Mouse (Mus musculus): ENCODE measurements around the gene 2010111I01Rik.

Gene 2010111I01Rik

DNA sequence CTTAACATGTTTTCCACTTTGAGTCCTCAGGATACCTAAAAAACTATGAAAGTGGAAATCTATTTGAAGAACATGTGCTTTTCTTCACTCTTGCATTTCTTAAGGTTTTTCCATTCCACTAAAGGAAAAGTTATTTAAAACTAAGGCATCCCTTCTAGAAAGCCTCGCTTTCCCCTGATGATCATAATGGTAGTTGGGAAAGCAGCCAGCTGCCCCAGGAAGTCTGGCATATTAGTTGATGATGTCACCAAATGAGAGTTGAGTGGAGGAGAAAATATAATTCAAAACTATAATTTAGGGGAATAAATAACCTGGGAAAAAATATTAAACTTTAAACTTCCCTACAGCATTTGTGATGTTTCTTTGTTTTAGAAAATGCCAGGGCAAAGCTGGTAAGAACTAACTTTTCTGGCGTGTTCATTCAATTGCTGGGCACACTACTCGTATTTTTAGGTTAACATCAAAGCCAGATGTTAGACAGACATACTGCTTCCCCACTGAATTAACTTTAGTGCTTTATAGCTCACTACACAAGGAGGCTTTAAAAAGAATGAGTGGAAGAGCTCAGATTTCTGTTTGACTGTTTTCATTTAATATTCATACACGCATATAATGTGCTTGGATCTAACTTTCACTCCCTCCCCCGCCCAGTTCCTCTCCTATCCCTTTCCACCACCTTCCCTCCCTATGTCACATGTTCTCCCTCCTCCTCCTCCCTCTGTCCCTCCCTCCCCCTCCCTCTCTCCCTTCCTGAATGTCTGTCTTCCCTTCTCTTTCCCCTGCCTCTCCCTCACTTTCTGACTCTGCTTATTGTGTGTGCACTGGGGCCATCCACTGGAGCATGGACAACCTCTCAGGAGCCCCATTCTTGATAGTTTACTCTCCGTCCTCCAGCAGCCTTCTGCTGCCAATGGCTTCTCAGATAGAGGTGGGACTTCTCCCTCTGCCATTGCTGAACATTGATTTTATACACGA lies 58.8 kb downstream of the 2010111I01Rik start:
- no peak for DNase-seq (ENCODE audit: low read depth)

DNA sequence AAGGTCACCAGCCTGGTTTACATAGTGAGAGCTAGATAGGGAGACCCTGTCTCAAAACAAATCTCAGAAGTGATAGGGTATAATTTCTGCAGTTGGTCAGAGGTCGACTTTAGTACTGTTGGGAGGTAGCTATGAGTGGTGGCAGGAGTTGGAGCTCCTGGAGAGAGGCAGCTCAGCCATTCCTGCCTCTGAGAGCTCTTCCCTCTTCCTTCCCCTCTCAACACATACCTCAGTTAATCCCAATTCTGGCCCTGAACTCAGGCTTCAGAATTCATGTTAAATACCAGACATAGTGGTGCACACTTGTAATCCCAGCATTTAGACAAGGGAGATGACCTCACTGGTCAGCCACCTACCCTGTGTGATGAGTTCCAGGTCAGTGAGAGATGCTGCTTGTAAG lies 65.3 kb downstream of the 2010111I01Rik start:
- no peak for DNase-seq (ENCODE audit: low read depth)

DNA sequence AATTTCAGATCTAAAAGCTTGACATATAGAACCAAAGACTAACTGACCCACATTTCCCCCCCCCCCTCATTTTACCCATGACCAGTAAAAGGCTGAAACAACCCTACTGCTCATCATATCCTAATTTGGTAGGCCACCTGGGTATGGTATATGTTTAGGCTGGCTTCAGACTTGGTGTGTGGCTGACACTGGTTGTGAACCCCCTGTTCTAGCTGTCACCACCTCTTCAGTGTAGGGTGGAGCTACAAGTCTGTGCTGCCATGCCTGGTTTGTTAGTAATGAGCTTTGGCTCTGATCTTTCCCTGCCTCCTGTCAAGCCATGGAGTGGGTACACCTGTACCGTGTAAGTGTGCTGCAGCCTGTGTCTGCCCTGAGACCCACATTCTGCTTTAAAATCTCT lies 66.6 kb downstream of the 2010111I01Rik start:
- DNase-seq (ENCODE audit: low read depth): no peak

DNA sequence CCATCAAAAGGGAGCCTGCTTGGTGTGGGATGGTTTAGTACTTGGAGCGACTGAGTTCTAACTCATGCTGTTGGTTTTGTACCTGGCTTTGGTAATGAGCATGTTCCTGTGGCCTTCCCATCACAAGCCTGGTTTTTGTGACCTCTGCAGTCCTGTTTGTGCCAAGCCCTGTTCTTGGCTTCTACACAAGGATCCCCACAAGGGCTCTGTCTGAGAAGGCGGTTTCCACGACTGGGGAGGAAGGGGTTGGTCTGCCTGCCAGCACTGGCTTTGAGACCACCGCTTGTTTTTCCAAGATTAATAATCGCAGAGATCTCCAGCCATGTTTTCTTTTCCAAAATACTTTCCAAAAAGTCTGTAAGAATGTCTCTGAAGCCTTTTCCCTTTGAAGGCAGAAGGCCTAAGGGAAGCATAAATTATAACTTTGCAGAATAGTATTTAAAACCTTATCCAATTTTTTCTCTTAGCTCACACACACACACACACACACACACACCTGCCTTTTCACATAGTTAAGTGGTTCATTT lies 67.7 kb downstream of the 2010111I01Rik start:
- DNase-seq (ENCODE audit: low read depth): no peak

DNA sequence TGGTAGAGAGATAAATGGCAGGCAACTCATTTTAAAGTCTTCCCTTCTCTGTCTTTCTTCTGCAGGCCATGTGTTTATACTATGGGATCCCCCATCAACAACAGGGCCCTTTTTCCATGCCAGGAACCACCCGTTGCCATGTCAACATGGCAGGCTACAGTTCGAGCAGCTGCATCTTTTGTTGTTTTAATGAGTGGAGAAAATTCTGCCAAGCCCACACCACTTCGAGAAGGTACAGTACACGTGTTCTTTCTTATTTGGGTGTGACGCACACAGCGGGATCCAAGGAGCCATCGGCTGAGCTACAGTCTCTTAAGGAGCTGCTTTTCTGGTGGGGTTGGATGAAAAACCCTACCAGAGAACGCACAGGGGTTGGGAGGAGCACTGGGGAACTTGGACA lies 68.3 kb downstream of the 2010111I01Rik start:
- DNase-seq (ENCODE audit: low read depth): no peak

DNA sequence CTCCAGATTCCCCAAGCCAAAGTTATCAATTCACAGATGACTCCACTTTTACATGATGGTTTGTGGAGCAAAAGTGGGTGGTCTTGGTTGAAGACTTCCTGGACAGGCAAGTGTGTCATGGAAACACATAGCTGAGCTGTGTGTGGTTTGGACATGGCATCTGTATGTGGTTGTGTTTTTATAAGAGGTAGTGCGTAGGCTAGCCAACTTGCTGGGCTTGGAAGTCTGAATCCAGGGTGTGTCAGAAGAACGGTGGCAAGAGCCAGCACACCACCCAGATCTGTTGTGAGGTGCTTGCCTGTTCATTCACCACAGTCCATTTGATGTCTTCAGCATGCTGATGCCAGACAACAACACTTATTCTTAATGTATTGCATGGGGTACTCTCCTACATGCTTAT lies 68.7 kb downstream of the 2010111I01Rik start:
- no peak for DNase-seq (ENCODE audit: low read depth)

DNA sequence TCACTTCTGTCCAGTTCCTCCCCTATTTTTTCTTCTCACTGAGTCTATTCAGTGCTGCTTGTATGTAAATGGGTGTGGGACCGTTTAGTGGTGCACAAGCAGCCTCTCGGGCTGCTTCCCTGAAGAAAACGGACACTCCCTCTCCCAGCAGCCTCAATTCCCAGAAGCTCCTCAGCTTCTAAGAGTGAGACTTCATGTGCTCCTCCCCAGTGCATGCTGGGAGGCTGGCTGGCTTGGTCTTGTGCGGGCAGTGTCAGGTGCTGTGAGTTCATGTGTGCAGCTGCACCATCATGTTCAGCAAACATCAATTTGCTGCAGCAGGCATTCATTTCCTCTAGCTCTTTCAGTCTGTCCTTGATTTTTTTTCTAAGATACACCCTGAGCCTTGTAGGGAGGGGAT lies 70.0 kb downstream of the 2010111I01Rik start:
- DNase-seq (ENCODE audit: low read depth): no peak

DNA sequence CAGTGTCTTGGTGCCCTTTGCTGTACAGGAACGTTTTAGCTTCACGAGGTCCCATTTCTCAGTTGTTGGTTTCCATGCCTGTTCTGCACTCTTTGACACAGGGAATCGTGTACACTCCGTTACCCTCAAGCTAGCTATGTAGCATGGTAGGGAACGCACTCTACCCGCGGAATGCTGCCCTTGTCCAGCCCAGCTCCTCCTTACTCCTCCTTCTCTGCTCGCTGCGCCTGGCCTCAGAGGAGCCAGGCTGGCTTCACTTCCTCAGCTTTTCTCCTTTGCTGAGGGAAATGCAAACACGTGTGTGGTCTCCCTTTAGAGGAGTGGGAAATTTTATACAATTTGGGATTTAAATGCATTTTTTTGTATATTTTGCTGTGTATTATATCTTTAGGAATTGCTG lies 73.2 kb downstream of the 2010111I01Rik start:
- DNase-seq (ENCODE audit: low read depth): no peak

DNA sequence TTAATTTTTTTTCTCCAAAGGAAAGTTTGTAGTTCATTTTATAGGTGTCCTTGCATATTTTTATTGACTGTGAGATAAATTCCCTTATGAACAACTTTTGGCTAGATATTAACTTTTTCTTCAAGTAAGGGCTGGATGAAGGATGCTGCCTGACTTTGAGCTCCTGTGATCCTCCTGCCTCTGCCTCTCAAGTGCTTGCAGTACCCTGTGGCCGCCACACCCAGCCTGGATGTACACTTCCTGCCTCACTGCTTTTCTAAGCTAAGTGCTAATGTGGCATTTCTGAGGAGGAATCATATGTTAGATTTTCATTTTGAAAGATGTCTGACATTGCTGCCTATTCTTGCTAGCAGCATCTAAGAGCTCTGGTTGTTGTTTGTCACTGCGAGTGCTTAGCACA lies 73.7 kb downstream of the 2010111I01Rik start:
- no peak for DNase-seq (ENCODE audit: low read depth)

DNA sequence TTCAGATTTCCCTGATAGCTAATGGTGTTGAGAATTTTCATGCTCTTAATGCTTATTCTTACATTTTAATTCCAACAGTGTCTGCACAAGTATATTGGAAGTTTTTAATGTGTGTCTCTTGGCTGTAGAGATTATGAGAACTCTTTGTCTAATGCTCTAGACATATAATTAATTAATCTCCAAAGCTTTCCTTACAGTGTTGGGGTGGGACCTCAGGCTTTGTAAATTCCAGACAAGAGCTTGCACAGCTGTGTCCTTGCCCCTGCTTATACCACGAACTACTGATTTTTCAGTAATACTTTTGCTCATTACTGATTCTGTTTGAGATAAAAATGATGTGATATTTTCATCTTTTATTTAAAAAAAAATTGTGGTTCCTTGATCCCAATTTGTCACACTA lies 74.2 kb downstream of the 2010111I01Rik start:
- no peak for DNase-seq (ENCODE audit: low read depth)

DNA sequence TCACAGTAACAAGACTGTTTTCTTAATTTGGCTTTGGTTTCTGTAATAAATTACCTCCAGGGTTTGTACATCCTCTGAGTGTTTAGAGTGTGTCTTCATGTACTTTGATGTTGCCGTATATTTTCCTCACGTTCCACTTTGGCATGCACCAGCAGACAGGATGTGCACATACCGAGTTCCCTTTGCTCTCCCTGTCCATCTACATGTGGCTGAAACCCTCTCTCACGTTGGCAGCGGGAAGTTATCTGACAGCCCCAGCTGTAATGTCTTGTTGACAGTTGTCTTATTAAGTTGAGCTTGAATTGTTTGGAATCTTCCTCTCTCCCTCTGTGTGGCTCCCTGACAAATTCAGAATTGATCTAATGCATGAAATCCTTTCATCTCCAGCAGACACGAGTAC lies 74.6 kb downstream of the 2010111I01Rik start:
- DNase-seq (ENCODE audit: low read depth): no peak

DNA sequence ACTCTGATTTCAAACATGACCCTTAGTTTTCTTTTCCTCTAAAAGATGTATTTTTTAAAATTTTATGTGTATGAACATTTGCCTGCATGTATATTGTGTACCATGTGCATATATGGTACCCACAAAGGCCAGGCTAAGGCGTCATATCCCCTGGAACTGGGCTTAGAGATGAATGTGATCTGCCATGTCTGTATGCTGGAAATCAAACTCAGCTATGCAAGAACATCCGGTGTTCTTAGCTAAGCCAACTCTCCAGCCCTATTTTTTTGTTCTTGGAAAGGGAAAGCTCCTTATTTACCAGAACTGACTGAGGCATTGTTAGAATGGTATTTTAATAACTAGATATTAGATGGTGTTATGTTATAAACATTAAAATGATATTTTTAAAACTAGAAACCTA lies 75.2 kb downstream of the 2010111I01Rik start:
- DNase-seq (ENCODE audit: low read depth): no peak

DNA sequence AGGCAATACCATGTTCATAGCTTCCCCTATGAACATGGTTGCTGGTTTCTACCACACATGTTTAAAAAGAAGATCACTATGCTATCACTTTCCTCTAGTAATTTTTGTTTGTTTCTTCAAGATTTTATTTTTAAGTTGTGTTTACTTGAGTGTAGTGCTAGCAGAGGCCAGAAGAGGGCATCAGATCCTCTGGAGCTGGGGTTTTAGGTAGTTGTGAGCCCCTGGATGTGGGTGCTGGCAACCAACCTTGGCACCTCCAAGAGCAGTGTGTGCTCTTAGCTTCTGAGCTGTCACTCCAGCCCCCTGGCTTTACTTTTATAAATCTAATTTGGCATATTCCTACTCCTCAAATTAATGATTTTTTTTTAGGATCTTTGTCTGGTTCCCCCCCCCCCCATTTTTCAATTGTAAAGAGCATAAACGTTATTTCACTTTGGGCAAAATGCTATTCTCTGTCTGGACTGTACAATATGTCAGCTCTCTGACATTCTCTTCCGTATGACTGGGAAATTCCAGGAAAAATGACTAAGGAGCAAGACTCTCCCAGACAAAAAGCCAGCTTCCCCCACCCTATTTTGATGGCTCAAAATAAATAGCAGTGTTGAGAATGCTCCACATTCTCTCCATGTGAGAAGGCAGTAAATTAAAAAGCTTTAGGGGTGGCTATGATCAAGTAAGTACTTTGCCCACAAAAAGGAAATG lies 81.0 kb downstream of the 2010111I01Rik start:
- DNase-seq (ENCODE audit: low read depth): no peak

DNA sequence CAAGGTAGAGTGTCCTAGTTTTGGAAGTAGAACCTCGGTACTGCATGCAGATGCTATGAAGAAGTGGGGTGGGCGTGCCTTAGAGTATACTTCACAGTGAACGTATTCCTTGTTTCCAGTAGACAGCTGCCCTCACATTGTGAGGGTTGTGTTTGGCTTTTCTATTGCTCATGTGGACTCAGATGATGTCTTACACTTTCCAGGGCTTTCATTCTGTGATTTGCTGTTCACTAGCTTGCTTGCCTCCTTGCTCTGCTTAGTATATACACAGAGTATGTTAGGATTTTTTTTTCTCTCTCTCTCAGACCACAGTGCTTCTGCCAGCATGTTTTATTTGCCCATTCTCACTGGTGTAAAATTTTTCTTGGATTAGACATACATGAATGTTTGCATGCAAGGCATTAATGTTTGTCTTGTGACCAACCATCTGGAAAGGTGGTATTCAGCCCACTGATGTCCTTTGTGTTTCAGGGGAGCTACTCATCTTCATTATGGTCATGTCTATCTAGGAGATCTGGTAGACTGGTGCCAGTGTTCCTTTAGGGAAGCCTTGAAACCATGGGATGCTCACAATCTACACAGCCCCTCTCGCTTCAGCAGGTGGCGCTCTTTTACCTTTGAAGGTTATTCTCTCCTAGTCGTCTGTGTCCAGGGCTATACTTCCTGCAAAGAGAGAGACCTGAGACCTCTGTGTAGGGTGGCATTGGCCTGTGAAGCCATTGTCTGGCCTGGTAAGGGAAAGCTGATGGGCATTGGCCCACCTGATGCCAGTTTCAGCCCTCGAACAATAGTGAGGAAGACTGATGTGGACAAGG lies 81.7 kb downstream of the 2010111I01Rik start:
- DNase-seq (ENCODE audit: low read depth): peak; percentile 29

DNA sequence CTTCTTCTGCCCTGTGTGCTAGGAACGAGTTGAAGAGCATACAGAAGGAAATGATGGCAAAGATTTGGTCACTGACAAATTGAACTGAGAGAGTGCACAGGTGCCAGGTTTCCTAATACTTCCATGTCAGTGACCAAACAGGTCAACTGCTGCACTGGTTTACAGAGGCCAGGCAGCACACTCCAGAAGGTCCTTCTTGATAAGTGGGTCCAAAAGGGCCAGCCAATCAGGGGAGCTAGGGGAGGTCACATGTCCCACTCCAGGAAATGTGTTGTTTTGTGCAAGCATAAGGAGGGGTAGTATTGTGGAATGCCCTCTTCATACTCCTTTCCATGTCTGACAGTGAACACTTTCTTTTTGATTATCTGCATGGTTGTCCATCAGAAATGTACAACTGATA lies 99.0 kb downstream of the 2010111I01Rik start:
- DNase-seq (ENCODE audit: low read depth): peak; percentile 56

DNA sequence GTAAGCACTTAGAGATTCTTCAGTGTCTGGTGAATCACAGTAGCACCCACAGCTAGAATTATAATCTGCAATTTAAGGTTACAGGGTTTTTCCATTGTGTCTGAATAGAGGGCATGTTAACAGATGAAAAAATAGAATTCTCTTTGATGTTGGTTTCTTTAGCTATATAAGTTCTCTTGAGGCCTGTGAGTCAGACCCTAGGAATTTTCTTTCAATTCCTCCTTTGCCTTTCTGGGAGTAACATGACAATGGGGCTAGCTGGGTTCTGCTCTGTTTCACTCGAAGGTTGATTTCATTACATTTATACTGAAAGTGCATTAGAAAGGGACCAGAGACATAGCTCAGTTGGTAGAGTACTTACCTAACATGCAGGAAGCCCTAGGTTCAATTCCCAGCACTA lies 101.9 kb downstream of the 2010111I01Rik start:
- no peak for DNase-seq (ENCODE audit: low read depth)

DNA sequence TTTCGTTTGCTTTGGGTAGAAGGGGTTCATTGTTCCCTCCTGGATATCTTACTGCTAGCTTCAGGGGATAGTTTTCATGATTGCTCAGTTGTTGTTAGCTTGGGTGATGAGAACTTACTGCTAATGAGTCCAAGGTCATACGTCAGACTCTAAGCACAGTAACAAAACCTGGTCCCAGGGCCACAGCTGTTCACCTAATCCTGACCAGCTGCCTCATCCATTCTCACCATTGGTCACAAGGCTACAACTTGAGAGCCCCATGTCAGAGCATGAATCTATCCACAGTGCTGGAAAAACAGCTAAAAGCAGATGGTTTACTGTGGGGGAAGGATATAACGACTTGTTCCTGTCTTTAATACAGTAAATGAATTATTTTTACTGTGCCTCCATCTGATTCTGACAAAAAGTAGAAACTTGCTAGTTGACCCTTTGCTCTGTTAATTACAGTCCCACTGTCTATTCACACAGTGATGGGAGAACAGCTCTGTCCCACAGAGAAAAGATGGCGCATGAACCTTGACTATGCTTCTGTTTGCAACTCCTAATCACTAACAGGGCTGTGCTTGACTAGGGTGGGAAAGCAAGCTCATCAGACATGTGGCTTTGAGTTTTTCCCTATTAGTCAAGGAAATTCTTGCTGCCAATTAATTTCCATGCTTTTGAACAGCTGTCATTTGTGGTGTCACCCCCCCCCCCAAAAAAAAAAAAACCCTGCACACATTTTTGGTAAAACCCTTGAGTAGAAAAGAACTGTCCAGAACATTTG lies 103.9 kb downstream of the 2010111I01Rik start:
- DNase-seq (ENCODE audit: low read depth): no peak

DNA sequence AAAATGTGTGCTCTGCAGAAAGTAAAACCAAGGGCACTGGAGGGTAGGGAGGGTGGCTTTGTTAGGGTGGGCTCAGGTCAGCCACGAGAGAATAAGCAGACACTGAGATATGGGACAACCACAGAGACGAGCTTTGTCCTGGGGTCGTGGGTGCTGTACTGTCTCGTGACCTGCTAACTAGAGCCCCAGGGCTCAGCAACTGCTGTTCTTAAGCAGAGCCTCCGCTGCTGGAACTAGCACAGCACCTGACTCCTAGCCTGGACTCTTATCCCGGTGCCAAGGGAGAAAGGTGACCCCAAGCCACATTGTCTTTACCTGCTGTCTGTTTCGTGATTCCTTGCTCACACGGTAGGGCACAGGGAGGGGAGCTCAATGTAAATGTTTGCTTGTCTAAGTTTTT lies 107.2 kb downstream of the 2010111I01Rik start:
- no peak for DNase-seq (ENCODE audit: low read depth)

DNA sequence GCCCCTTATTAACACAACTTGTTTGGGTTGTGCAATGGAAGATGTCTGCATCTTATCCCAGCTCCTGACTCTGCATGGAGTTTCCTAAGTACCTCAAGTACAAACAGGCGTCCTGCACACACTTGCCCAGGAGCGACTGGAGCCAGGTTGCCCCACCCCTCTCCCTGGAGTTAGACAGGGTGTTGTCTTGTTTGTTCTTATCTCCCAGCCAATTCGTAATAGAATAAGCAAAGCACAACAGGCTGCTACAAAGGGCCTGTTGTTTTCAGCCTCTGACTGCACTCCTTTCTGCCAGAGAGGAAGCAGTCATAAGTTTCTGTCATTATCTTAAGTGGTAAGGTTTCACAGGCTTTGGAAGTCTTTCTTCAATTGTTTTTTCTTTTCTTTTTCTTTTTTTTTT lies 107.7 kb downstream of the 2010111I01Rik start:
- DNase-seq (ENCODE audit: low read depth): peak; percentile 20

DNA sequence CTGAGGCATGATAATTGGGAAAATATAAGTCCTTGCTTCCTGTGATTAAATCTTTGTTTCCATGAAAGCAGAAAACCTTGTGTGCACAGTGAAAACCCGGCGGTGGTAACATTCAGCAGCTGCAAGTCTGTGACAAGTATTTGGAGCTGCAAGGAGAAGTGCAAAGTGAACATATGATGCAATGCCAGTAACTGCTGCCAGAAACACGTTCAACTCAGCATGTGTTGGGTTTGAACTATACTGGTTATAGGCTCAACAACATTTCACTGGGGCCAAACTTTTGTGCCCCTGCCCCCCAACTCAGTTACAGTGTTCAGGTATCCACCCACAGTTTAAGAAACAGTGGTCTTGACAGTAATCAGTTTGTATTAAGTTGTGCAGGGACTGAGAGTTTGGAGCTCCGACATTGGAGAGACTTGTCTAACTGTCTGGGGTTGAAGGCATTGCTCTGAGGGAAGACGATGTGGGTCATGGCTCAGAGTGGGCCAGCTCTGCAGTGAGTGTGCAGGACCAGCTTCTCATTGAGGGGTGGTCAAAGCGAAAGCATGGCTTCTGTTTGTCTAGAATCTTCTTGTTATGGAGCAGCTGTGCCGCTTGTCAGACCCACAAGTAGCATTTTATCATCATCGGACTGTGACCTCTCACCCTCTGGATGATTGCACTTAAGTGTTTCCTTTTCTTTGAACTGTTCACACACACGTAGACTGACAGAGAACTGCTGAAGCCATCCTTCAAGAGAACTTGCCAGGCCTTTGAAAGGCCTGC lies 109.4 kb downstream of the 2010111I01Rik start:
- DNase-seq (ENCODE audit: low read depth): no peak

DNA sequence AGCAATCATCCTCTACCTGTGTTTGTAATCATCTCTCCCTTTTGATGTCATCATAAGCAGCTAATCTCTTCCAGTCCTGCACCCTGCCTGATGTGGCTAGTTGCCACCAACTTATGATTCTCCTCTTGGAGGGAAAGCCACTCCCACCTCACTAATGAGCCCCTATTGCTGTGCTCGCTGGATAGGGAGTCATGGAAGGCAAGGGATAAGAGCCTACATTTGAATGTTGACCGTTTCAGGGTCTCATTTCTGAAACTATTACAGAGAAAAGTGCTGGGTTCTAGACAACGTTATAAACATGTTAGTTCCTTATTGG lies 109.9 kb downstream of the 2010111I01Rik start:
- no peak for DNase-seq (ENCODE audit: low read depth)

Measured in c-Kit-positive CD71-positive TER-119-negative erythroid progenitor cells, embryonic 14.5 days (primary cell).